Mouse (Mus musculus): ENCODE results near the gene Usp7.
A peak's percentile ranks its signal among the peaks of the same experiment; 100 is the strongest.

Gene Usp7

GRCm38 (mm10) chr16:8674165-8674564 is 117.9 kb downstream of the Usp7 start:
- DNase-seq (ENCODE audit: low read depth, low spot score), result peak; percentile 81

DNA sequence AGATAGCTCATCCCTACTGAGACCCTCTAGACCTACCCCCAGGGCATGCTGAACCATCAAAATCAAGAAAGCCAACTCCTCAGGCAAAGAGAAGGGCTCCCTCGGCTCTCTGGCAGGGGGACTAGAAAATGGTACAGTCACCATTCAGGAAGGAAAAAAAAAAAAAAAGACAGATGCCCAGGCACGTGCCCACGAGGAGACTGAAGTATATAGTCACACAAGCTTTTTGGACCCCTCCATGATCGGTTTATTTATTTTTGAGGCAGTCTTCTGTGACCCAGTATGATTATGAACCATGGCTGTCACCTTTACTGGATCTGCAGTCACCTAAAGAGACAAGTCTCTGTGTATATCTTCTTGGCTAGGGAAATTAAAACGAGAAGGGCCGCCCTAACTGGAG is 118.8 kb downstream of the Usp7 start:
- no peak for DNase-seq (ENCODE audit: low read depth, low spot score)

GRCm38 (mm10) chr16:8672811-8673210 is 119.3 kb downstream of the Usp7 start:
- no peak for DNase-seq (ENCODE audit: low read depth, low spot score)

GRCm38 (mm10) chr16:8672350-8672687 is 119.8 kb downstream of the Usp7 start:
- no peak for DNase-seq (ENCODE audit: low read depth, low spot score)

GRCm38 (mm10) chr16:8671551-8672349 is 120.4 kb downstream of the Usp7 start, which contains the start of gene Carhsp1:
Gene Carhsp1, minus strand, starts transcription at chr16:8672155.
- peak; percentile 96 for DNase-seq (ENCODE audit: low read depth, low spot score)

GRCm38 (mm10) chr16:8670041-8671035 is 121.8 kb downstream of the Usp7 start:
- DNase-seq (ENCODE audit: low read depth, low spot score), result no peak

GRCm38 (mm10) chr16:8669432-8669831 is 122.7 kb downstream of the Usp7 start:
- DNase-seq (ENCODE audit: low read depth, low spot score), result no peak

DNA sequence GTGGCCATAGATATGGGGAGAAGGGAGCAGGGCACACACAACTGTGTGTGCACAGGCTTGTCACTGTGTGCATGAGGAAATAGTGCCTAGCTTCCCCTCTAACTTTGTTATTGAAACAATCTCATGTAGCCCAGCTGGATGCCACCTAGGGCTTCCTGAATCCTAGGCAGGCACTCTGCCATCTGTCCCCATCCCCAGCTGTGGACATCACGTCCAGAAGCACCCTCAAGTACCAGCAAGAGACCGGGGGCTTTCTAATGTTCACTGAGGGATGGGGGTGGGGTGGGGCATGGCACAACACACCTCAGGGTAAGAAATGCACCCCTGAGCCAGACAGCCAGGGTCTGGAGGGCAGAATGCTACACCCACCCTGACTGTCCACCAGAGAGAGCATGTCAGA is 123.7 kb downstream of the Usp7 start:
- DNase-seq (ENCODE audit: low read depth, low spot score), result no peak

DNA sequence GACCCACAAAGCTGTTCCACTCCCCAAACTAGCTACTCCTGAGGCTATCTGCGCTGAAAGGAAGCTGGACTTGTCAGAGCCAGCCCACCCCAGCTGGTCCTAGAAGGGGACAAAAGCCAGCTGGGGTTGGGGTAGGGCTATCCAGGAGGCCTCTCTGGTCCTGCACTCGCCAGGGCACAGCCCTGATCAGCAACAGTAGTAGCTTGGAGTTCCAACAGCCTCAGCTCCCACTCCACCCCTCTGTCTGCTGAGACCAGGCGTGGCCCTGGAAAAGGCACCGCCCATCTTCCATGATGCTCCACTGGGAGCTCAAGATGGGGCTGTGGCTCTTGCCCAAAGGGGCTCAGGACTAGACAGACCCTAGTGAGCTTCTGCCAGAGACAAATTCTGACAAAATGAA is 124.3 kb downstream of the Usp7 start:
- no peak for DNase-seq (ENCODE audit: low read depth, low spot score)

DNA sequence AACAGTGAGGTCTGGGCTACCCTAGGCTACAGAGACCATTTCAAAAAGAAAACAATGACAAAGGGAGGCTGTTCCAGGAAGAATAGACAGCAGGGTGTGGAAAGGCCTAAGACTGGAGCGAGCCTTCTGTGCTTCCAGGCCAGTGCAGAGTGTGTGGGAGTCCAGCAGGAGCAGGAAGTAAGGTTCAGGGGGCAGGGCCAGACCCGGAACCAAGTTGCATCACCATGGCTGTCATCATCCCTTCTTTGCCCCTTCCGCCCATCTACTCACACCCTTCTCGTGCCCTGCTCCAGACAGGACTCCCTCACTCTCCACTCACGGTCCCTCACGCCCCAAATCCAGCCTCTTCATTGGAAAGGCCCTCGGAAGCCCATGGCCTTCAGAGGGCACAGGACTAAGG is 124.8 kb downstream of the Usp7 start:
- DNase-seq (ENCODE audit: low read depth, low spot score), result no peak

- no peak for DNase-seq (ENCODE audit: low read depth, low spot score)
Observed at GRCm38 (mm10) chr16:8666452-8666851, 125.7 kb downstream of the Usp7 start.

DNA sequence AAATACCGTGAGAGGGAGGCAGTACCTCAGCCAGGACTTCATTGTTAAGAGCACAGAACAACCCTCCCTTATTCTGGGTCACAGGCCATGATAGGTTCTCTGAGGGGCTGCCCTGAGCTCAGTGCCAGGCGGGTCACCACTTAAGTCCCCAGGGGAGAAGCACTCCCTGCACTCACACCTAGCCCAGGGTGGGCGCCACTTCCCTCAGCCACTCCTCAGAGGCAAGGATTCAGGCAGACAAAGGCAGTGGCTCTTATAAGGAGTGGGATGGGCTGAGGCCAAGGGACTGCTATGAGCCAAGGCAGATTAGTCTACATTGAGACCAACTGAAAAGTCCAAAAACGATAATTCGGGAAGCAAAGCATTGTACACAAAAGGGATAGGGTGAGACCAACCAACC is 126.7 kb downstream of the Usp7 start:
- no peak for DNase-seq (ENCODE audit: low read depth, low spot score)

GRCm38 (mm10) chr16:8663606-8664539 is 128.2 kb downstream of the Usp7 start:
- no peak for DNase-seq (ENCODE audit: low read depth, low spot score)

DNA sequence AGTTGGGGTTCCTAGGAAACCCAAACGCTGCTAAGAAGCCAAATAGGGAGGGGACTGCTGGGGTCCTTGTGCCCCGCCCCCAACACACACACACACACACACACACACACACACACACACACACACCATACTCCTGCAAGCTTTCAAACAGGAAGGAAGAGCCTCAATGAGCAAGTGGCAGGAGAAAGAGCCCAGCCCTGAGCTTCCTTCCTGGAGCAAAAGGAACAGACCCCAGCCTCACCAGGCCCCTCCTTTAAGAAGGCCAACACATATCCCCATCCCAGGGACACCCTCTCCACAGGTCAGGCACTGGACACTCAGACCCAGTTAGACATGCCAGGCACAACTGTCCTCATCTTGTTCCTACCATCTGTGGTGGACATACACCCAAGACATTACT is 129.1 kb downstream of the Usp7 start:
- no peak for DNase-seq (ENCODE audit: low read depth, low spot score)

- DNase-seq (ENCODE audit: low read depth, low spot score), result no peak
Observed at GRCm38 (mm10) chr16:8658764-8659163, 133.3 kb downstream of the Usp7 start.

GRCm38 (mm10) chr16:8658349-8658748 is 133.8 kb downstream of the Usp7 start:
- DNase-seq (ENCODE audit: low read depth, low spot score), result no peak

- peak; percentile 69 for DNase-seq (ENCODE audit: low read depth, low spot score)
Observed at GRCm38 (mm10) chr16:8656256-8656655, 135.9 kb downstream of the Usp7 start.

GRCm38 (mm10) chr16:8655599-8655998 is 136.5 kb downstream of the Usp7 start:
- peak; percentile 52 for DNase-seq (ENCODE audit: low read depth, low spot score)

DNA sequence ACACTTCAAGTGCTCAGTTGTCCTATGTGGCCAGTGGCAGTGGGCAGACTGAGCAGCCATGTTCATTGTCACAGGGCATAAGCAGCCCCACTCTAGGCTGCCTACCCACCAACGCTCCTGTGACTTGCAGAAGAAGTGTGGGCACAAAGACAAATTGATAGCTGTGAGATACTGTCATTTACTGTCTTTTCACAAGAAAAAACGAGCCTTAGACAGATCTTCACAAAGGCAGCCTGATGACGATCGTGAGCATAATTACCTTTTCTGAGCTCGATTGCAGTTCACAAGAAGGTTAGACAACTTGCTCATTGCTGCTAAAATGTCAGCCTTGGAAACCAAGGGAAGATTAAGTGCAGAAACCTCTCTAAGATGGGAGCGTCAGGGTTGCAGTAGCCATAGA is 137.0 kb downstream of the Usp7 start:
- DNase-seq (ENCODE audit: low read depth, low spot score), result no peak

DNA sequence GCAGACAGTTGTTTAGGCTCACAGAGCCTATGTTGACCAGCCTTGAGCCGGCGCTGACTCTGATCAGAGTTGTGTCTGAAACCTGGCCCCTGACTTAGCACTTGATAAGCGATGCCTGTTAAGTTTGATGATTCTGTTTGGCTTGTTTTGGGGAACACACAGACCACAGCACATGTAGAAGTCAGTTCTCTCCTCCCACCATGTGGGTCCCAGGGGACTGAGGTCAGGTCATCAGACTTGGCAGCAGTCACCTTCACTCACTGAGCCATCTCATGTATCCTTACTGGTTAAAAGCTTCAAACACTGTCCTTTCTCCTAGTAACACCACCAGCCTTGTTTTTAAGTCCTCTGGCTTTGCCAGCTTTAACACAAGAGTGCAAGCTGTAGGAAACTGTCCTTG is 142.1 kb downstream of the Usp7 start:
- DNase-seq (ENCODE audit: low read depth, low spot score), result no peak

- no peak for DNase-seq (ENCODE audit: low read depth, low spot score)
Observed at GRCm38 (mm10) chr16:8645546-8645945, 146.6 kb downstream of the Usp7 start.

All from ES-CJ7 (cell line).